Mouse (Mus musculus): ENCODE results near the gene Ramp1.

DNA sequence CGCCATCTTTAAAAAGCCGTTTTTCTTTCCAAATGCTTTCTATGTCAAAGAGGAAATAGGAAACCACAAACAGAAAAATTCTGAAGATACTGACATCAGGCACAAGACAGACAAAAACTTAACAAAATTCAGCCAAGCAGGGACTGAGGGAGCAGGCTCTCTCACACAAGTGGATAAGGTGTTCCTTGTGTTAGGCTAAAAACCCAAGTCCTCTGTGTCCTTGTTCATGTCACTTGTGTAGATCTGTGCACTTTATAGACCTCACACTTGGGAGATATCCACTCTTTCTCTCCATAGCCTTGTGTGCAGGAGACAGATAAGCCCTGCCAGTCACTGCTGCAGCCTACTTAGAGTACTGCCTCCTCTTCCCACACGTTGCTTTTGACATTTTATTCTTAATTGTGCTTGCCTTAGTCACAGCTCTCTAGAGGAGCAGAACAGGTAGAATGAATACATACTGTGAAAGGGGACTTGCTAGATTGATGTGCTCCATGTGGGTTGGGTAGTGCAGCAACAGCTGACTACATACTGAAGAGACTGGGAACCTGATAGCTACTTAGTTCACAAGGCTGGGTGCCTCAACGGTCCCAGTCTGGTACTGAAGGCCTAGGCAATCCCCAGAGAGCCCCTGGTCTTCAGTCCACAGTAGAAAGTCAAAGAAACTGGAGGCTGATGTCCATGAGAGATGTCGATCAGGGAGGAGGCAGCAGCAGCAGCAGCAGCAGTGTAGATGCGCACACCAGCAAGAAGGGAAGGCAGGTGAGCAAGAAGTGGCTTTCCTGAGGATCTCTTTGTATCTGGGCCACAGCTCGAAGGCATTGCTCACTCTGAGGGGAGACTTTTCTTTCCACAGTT lies 8.4 kb downstream of the Ramp1 start:
- TF ChIP-seq POLR2A (IDR thresholded peaks at IDR 0.05; ENCODE audit: insufficient read depth, low read depth, low read length): no peak
- TF ChIP-seq CTCF (IDR thresholded peaks at IDR 0.05): no peak
- TF ChIP-seq EP300 (IDR thresholded peaks at IDR 0.05; ENCODE audit: insufficient read depth, low read depth, low read length): no peak

Data from heart, adult 2 months (tissue).